Mouse (Mus musculus) liver, embryonic 13.5 days (tissue): ENCODE results near the gene Stx6. TPM values are rescaled to one million over a fixed set of nuclear protein-coding genes. Genes with fewer than 3 reads are reported as not detected.
A peak's percentile ranks its signal among the peaks of the same experiment; 100 is the strongest.

Experiments used
- ATAC-seq: fragments of 200-750 bp; cut with Nextera tagmentation; 2 replicates; pipeline ENCODE4 v1.8.0; 2017; ENCODE audit warnings: low read depth, mild to moderate bottlenecking, moderate number of reproducible peaks, moderate library complexity
- DNase-seq: peaks from one replicate; pipeline ENCODE4 v3.0.0; 2022
- H3K27ac ChIP-seq: fragments of 300-500 bp; sonication (generic); 2 replicates; pipeline ENCODE4 v1.5.1; 2015; ENCODE audit warnings: moderate library complexity, mild to moderate bottlenecking, inconsistent platforms
- H3K27me3 ChIP-seq: fragments of 300-500 bp; sonication (generic); 2 replicates; pipeline ENCODE4 v1.6.1; 2015; ENCODE audit warnings: mild to moderate bottlenecking, inconsistent platforms
- H3K36me3 ChIP-seq: fragments of 300-500 bp; sonication (generic); 2 replicates; pipeline ENCODE4 v1.6.1; 2015; ENCODE audit warnings: mild to moderate bottlenecking, inconsistent platforms
- H3K4me1 ChIP-seq: fragments of 300-500 bp; sonication (generic); replicated peaks from 2 replicates; pipeline ENCODE4 v1.6.1; 2015; ENCODE audit warnings: inconsistent platforms
- H3K4me2 ChIP-seq: fragments of 300-500 bp; sonication (generic); 2 replicates; pipeline ENCODE4 v1.6.1; 2015; ENCODE audit warnings: inconsistent platforms, mild to moderate bottlenecking, moderate library complexity
- H3K4me3 ChIP-seq: fragments of 300-500 bp; sonication (generic); replicated peaks from 2 replicates; pipeline ENCODE4 v1.5.1; 2015; ENCODE audit warnings: mild to moderate bottlenecking, inconsistent platforms
- H3K9ac ChIP-seq: fragments of 300-500 bp; sonication (generic); 2 replicates; pipeline ENCODE4 v1.6.1; 2015; ENCODE audit warnings: mild to moderate bottlenecking, inconsistent platforms
- H3K9me3 ChIP-seq: fragments of 300-500 bp; sonication (generic); replicated peaks from 2 replicates; pipeline ENCODE4 v1.6.1; 2016; ENCODE audit warnings: inconsistent platforms
- WGBS: fragments of 180-500 bp; shearing (Covaris S2); methylation state at CpG from one replicate; pipeline ENCODE4 v1.1.7; 2015; ENCODE audit not compliant: insufficient replicate concordance; 5-methylcytosine and 5-hydroxymethylcytosine counted together
- polyA plus RNA-seq: library from polyadenylated mRNA; unstranded; fragments of >200 nt; fragmentation: Nextera tagmentation; extraction: Ambion mirVana; gene quantifications from 2 replicates; pipeline ENCODE4 v1.2.1, GENCODE M21; 2015

The Stx6 gene
- polyA plus RNA-seq, 1 experiment from 2014 or later: 10.8 TPM

GRCm38 (mm10) chr1:155218924-155219323 is 60.4 kb downstream of the Stx6 start:
- 72% methylated on average over 5 of the region's 5 CpGs for WGBS
- ATAC-seq: no peak

GRCm38 (mm10) chr1:155222101-155222669 is 63.7 kb downstream of the Stx6 start:
- Histone ChIP-seq H3K4me3 (no peak overlapping the region), H3K9me3 (no peaks in the 10 kb centered on the region), H3K4me1 (peaks cover 23% of the 10 kb centered on the region), H3K9ac (no peak overlapping the region), H3K36me3 (no peaks in the 10 kb centered on the region), H3K4me2 (no peak overlapping the region), H3K27ac (no peak overlapping the region), H3K27me3 (peaks cover 4% of the 10 kb centered on the region; the same call in 1 of the 2 replicates)
- ATAC-seq (no peak), DNase-seq (no peak)
- WGBS: 60% methylated on average over 11 of the region's 11 CpGs

More at GRCm38 (mm10) chr1:155218924-155219323, 60.4 kb downstream of the Stx6 start:
- H3K4me2 ChIP-seq: no peak overlapping the region
- H3K36me3 ChIP-seq: no peaks in the 10 kb centered on the region
- H3K27ac ChIP-seq: no peak overlapping the region
- no peak overlapping the region for H3K9ac ChIP-seq
- no peaks in the 10 kb centered on the region for H3K9me3 ChIP-seq
- DNase-seq: no peak
- peaks cover 16% of the 10 kb centered on the region for H3K4me1 ChIP-seq
- no peaks in the 10 kb centered on the region for H3K27me3 ChIP-seq
- no peak overlapping the region for H3K4me3 ChIP-seq

- no peak overlapping the region for H3K4me3 ChIP-seq
- no peaks in the 10 kb centered on the region for H3K9me3 ChIP-seq
- H3K27me3 ChIP-seq: peaks cover 4% of the 10 kb centered on the region; the same call in 1 of the 2 replicates
- no peak overlapping the region for H3K27ac ChIP-seq
- 53% methylated on average over 6 of the region's 6 CpGs for WGBS
- peaks cover 23% of the 10 kb centered on the region for H3K4me1 ChIP-seq
- H3K9ac ChIP-seq: no peak overlapping the region
- ATAC-seq (peak; percentile 5; the same call in 1 of the 2 replicates), DNase-seq (no peak)
- no peaks in the 10 kb centered on the region for H3K36me3 ChIP-seq
- H3K4me2 ChIP-seq: peak overlapping the region; percentile 70
Measured at GRCm38 (mm10) chr1:155223036-155223435, 64.5 kb downstream of the Stx6 start.

GRCm38 (mm10) chr1:155223849-155224554 is 65.5 kb downstream of the Stx6 start:
- ATAC-seq: peak; percentile 79
- peak; percentile 73 for DNase-seq
- H3K4me3 ChIP-seq: peak overlapping the region; percentile 35
- peaks cover 4% of the 10 kb centered on the region; the same call in 1 of the 2 replicates for H3K27me3 ChIP-seq
- no peaks in the 10 kb centered on the region for H3K36me3 ChIP-seq
- H3K9ac ChIP-seq: peak overlapping the region; percentile 23; the same call in 1 of the 2 replicates
- H3K4me1 ChIP-seq: peaks cover 23% of the 10 kb centered on the region
- H3K9me3 ChIP-seq: no peaks in the 10 kb centered on the region
- H3K4me2 ChIP-seq: peak overlapping the region; percentile 70
- 5% methylated on average over 16 of the region's 16 CpGs for WGBS
- H3K27ac ChIP-seq: peak overlapping the region; percentile 2; the same call in 1 of the 2 replicates

- no peak overlapping the region for H3K9ac ChIP-seq
- DNase-seq: no peak
- H3K4me1 ChIP-seq: peaks cover 10% of the 10 kb centered on the region; the same call in 1 of the 2 replicates
- WGBS: 57% methylated on average over 14 of the region's 14 CpGs
- H3K36me3 ChIP-seq: no peaks in the 10 kb centered on the region
- H3K27me3 ChIP-seq: peaks cover 2% of the 10 kb centered on the region; the same call in 1 of the 2 replicates
- no peak overlapping the region for H3K4me3 ChIP-seq
- no peaks in the 10 kb centered on the region for H3K9me3 ChIP-seq
- H3K27ac ChIP-seq: no peak overlapping the region
- ATAC-seq: no peak
- H3K4me2 ChIP-seq: no peak overlapping the region
Measured at GRCm38 (mm10) chr1:155229464-155230411, 71.2 kb downstream of the Stx6 start.

GRCm38 (mm10) chr1:155232385-155232784 is 73.9 kb downstream of the Stx6 start:
- Histone ChIP-seq H3K36me3 (no peaks in the 10 kb centered on the region), H3K9me3 (no peaks in the 10 kb centered on the region), H3K27me3 (no peaks in the 10 kb centered on the region), H3K27ac (no peak overlapping the region), H3K4me3 (no peak overlapping the region), H3K4me1 (peaks cover 10% of the 10 kb centered on the region; the same call in 1 of the 2 replicates), H3K4me2 (no peak overlapping the region), H3K9ac (no peak overlapping the region)
- DNase-seq (no peak), ATAC-seq (no peak)
- 79% methylated on average over 12 of the region's 12 CpGs for WGBS

GRCm38 (mm10) chr1:155232786-155233185 is 74.3 kb downstream of the Stx6 start:
- Histone ChIP-seq H3K9ac (no peak overlapping the region), H3K9me3 (no peaks in the 10 kb centered on the region), H3K27ac (no peak overlapping the region), H3K27me3 (no peaks in the 10 kb centered on the region), H3K4me1 (peaks cover 10% of the 10 kb centered on the region; the same call in 1 of the 2 replicates), H3K36me3 (no peaks in the 10 kb centered on the region), H3K4me3 (no peak overlapping the region), H3K4me2 (no peak overlapping the region)
- 73% methylated on average over 6 of the region's 6 CpGs for WGBS
- DNase-seq (no peak), ATAC-seq (no peak)

GRCm38 (mm10) chr1:155233378-155233777 is 74.9 kb downstream of the Stx6 start:
- H3K27ac ChIP-seq: no peak overlapping the region
- no peak for DNase-seq
- H3K4me1 ChIP-seq: peaks cover 10% of the 10 kb centered on the region; the same call in 1 of the 2 replicates
- WGBS: 74% methylated on average over 9 of the region's 9 CpGs
- H3K36me3 ChIP-seq: no peaks in the 10 kb centered on the region
- H3K27me3 ChIP-seq: no peaks in the 10 kb centered on the region
- no peak for ATAC-seq
- H3K4me2 ChIP-seq: no peak overlapping the region
- no peak overlapping the region for H3K9ac ChIP-seq
- H3K4me3 ChIP-seq: no peak overlapping the region
- no peaks in the 10 kb centered on the region for H3K9me3 ChIP-seq

- H3K9ac ChIP-seq: no peak overlapping the region
- 57% methylated on average over 14 of the region's 14 CpGs for WGBS
- H3K9me3 ChIP-seq: no peaks in the 10 kb centered on the region
- no peak overlapping the region for H3K4me2 ChIP-seq
- no peak overlapping the region for H3K4me3 ChIP-seq
- H3K27ac ChIP-seq: no peak overlapping the region
- H3K36me3 ChIP-seq: no peaks in the 10 kb centered on the region
- H3K27me3 ChIP-seq: no peaks in the 10 kb centered on the region
- H3K4me1 ChIP-seq: peaks cover 10% of the 10 kb centered on the region; the same call in 1 of the 2 replicates
- DNase-seq (no peak), ATAC-seq (no peak)
Measured at GRCm38 (mm10) chr1:155233931-155234607, 75.6 kb downstream of the Stx6 start.

- H3K9me3 ChIP-seq: no peaks in the 10 kb centered on the region
- peaks cover 2% of the 10 kb centered on the region; the same call in 1 of the 2 replicates for H3K27me3 ChIP-seq
- no peak overlapping the region for H3K4me2 ChIP-seq
- ATAC-seq (no peak), DNase-seq (no peak)
- H3K4me1 ChIP-seq: peaks cover 4% of the 10 kb centered on the region; the same call in 1 of the 2 replicates
- H3K36me3 ChIP-seq: no peaks in the 10 kb centered on the region
- no peak overlapping the region for H3K9ac ChIP-seq
- no peak overlapping the region for H3K27ac ChIP-seq
- no peak overlapping the region for H3K4me3 ChIP-seq
- 36% methylated on average over 2 of the region's 2 CpGs for WGBS
Measured at GRCm38 (mm10) chr1:155235641-155236040, 77.1 kb downstream of the Stx6 start.
